Mouse (Mus musculus): ENCODE results near the gene Ccdc125.

GRCm38 (mm10) chr13:100634106-100634691 is 35.3 kb upstream of the Ccdc125 start:
- TF ChIP-seq POLR2A (IDR thresholded peaks at IDR 0.05; ENCODE audit: insufficient read length, low read depth) (no peak), E2F4 (IDR thresholded peaks at IDR 0.05; ENCODE audit: insufficient read depth) (no peak), REST (IDR thresholded peaks at IDR 0.05; ENCODE audit: insufficient read depth, insufficient read length) (no peak), CEBPB (IDR thresholded peaks at IDR 0.05; ENCODE audit: insufficient read depth, poor library complexity, severe bottlenecking) (no peak), USF1 (IDR thresholded peaks at IDR 0.05; ENCODE audit: low read depth) (no peak), SRF (IDR thresholded peaks at IDR 0.05; ENCODE audit: control insufficient read depth, insufficient read length, low read depth) (no peak)
